Mouse (Mus musculus): Measurements from ENCODE around the gene Plk3. TPM values are rescaled to one million over a fixed set of nuclear protein-coding genes. Genes with fewer than 3 reads are reported as not detected.
A peak's percentile ranks its signal among the peaks of the same experiment; 100 is the strongest.

Gene Plk3
- polyA plus RNA-seq, 1 experiment from 2014 or later: 2.6 TPM

DNA sequence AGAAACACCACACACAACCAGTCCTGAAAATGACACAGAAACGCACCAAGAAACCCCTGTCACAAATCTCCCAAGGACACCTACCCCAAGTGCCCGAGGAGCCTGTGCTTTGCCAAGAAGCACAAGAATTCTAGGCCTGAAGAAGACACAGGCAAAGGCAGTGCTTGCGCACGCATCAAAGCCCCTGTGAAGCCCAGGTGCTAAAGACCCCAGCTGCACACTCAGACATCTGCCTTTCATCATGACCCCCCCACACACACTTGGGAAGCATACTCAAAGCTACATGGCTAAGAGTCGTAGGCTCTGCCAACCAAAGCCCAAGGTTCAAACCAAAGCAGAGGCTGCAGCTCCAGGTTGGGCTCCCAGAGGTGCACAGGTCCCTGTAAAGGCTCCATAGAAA is 18.2 kb downstream of the Plk3 start:
- ATAC-seq (ENCODE audit: insufficient number of reproducible peaks, low FRiP score): no peak
- Histone ChIP-seq H3K27ac (ENCODE audit: poor library complexity, severe bottlenecking) (no peak overlapping the region), H3K9ac (no peak overlapping the region), H3K4me1 (replicated peaks) (0 out of 2 replicates have a peak, but pooled peaks cover 3% of the 10 kb centered on the region), H3K4me3 (no peak overlapping the region), H3K4me2 (no peak overlapping the region), H3K36me3 (peaks cover 8% of the 10 kb centered on the region; the same call in 1 of the 2 replicates), H3K9me3 (replicated peaks) (no peaks in the 10 kb centered on the region), H3K27me3 (replicated peaks) (no peaks in the 10 kb centered on the region)
- WGBS: 79% methylated on average over 5 of the region's 5 CpGs

GRCm38 (mm10) chr4:117113237-117113636 is 20.5 kb downstream of the Plk3 start:
- Histone ChIP-seq H3K4me2 (no peak overlapping the region), H3K9ac (no peak overlapping the region), H3K27ac (ENCODE audit: poor library complexity, severe bottlenecking) (no peak overlapping the region), H3K27me3 (replicated peaks) (no peaks in the 10 kb centered on the region), H3K9me3 (replicated peaks) (no peaks in the 10 kb centered on the region), H3K4me1 (replicated peaks) (no peaks in the 10 kb centered on the region), H3K4me3 (no peak overlapping the region), H3K36me3 (peaks cover 8% of the 10 kb centered on the region; the same call in 1 of the 2 replicates)
- 85% methylated on average over 1 of the region's 1 CpGs for WGBS
- ATAC-seq (ENCODE audit: insufficient number of reproducible peaks, low FRiP score): no peak

DNA sequence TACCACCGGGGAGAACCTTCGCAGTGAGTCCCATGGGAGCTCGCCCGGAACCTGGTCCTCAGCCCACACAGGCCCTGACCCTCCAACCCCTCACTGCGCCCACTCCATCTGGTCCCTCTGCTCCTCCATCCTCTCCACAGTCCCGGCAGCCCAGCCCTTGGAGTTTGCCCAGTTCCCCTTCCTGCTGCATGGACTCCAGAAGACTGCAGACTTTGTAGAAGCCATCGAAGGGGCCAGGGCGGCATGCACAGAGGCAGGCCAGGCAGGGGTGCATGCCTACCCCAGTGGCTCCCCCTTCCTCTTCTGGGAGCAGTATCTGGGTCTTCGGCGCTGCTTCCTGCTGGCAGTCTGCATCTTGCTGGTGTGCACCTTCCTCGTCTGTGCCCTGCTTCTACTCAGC is 22.8 kb downstream of the Plk3 start:
- Histone ChIP-seq H3K4me1 (replicated peaks) (no peaks in the 10 kb centered on the region), H3K27ac (ENCODE audit: poor library complexity, severe bottlenecking) (no peak overlapping the region), H3K9me3 (replicated peaks) (no peaks in the 10 kb centered on the region), H3K4me3 (no peak overlapping the region), H3K27me3 (replicated peaks) (no peaks in the 10 kb centered on the region), H3K36me3 (peaks cover 8% of the 10 kb centered on the region; the same call in 1 of the 2 replicates), H3K4me2 (no peak overlapping the region), H3K9ac (no peak overlapping the region)
- no peak for ATAC-seq (ENCODE audit: insufficient number of reproducible peaks, low FRiP score)
- 85% methylated on average over 11 of the region's 11 CpGs for WGBS

DNA sequence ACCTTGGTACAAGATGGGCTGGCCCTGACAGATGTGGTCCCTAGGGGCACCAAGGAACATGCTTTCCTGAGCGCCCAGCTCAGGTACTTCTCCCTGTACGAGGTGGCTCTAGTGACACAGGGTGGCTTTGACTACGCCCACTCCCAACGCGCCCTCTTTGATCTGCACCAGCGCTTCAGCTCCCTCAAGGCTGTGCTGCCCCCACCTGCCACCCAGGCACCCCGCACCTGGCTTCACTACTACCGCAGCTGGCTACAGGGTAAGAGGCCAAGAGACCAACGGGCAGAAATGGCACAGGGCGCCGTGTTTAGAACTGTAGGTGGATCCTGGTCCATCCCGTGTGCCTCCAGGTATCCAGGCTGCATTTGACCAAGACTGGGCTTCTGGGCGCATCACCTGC is 23.5 kb downstream of the Plk3 start:
- Histone ChIP-seq H3K27ac (ENCODE audit: poor library complexity, severe bottlenecking) (no peak overlapping the region), H3K4me2 (no peak overlapping the region), H3K9ac (no peak overlapping the region), H3K4me1 (replicated peaks) (no peaks in the 10 kb centered on the region), H3K9me3 (replicated peaks) (no peaks in the 10 kb centered on the region), H3K36me3 (peaks cover 8% of the 10 kb centered on the region; the same call in 1 of the 2 replicates), H3K27me3 (replicated peaks) (no peaks in the 10 kb centered on the region), H3K4me3 (no peak overlapping the region)
- 88% methylated on average over 13 of the region's 13 CpGs for WGBS
- ATAC-seq (ENCODE audit: insufficient number of reproducible peaks, low FRiP score): no peak

- Histone ChIP-seq H3K4me3 (no peak overlapping the region), H3K4me1 (replicated peaks) (no peaks in the 10 kb centered on the region), H3K36me3 (peaks cover 8% of the 10 kb centered on the region; the same call in 1 of the 2 replicates), H3K27ac (ENCODE audit: poor library complexity, severe bottlenecking) (no peak overlapping the region), H3K9me3 (replicated peaks) (no peaks in the 10 kb centered on the region), H3K27me3 (replicated peaks) (0 out of 2 replicates have a peak, but pooled peaks cover 3% of the 10 kb centered on the region), H3K9ac (no peak overlapping the region), H3K4me2 (no peak overlapping the region)
- ATAC-seq (ENCODE audit: insufficient number of reproducible peaks, low FRiP score): no peak
- WGBS: 87% methylated on average over 25 of the region's 25 CpGs
Measured at GRCm38 (mm10) chr4:117109330-117109729, 24.4 kb downstream of the Plk3 start.

DNA sequence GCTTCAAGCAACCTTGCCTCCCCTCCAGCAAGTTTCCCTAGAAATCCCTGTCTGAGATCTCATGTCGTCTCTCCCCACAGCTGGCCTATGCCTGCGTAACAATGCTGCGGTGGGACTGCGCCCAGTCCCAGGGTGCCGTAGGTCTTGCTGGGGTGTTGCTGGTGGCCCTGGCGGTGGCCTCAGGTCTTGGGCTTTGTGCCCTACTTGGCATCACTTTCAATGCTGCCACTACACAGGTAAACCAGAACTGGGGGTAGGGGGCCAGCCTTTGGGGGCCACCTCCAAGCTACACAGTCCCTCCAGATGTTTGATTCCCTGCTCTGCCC is 25.3 kb downstream of the Plk3 start:
- Histone ChIP-seq H3K9ac (no peak overlapping the region), H3K4me1 (replicated peaks) (no peaks in the 10 kb centered on the region), H3K9me3 (replicated peaks) (no peaks in the 10 kb centered on the region), H3K36me3 (peaks cover 8% of the 10 kb centered on the region; the same call in 1 of the 2 replicates), H3K4me3 (no peak overlapping the region), H3K4me2 (no peak overlapping the region), H3K27ac (ENCODE audit: poor library complexity, severe bottlenecking) (no peak overlapping the region), H3K27me3 (replicated peaks) (0 out of 2 replicates have a peak, but pooled peaks cover 3% of the 10 kb centered on the region)
- ATAC-seq (ENCODE audit: insufficient number of reproducible peaks, low FRiP score): no peak
- WGBS: 89% methylated on average over 6 of the region's 6 CpGs

GRCm38 (mm10) chr4:117107813-117108523 is 25.8 kb downstream of the Plk3 start:
- 87% methylated on average over 18 of the region's 18 CpGs for WGBS
- no peak overlapping the region for H3K4me3 ChIP-seq
- H3K27ac ChIP-seq (ENCODE audit: poor library complexity, severe bottlenecking): no peak overlapping the region
- H3K36me3 ChIP-seq: peaks cover 8% of the 10 kb centered on the region; the same call in 1 of the 2 replicates
- ATAC-seq (ENCODE audit: insufficient number of reproducible peaks, low FRiP score): no peak
- no peaks in the 10 kb centered on the region for H3K9me3 ChIP-seq (replicated peaks)
- no peak overlapping the region for H3K4me2 ChIP-seq
- no peak overlapping the region for H3K9ac ChIP-seq
- H3K4me1 ChIP-seq (replicated peaks): no peaks in the 10 kb centered on the region
- H3K27me3 ChIP-seq (replicated peaks): 0 out of 2 replicates have a peak, but pooled peaks cover 3% of the 10 kb centered on the region

- 0 out of 2 replicates have a peak, but pooled peaks cover 3% of the 10 kb centered on the region for H3K27me3 ChIP-seq (replicated peaks)
- H3K27ac ChIP-seq (ENCODE audit: poor library complexity, severe bottlenecking): no peak overlapping the region
- H3K36me3 ChIP-seq: no peaks in the 10 kb centered on the region
- no peaks in the 10 kb centered on the region for H3K9me3 ChIP-seq (replicated peaks)
- no peak overlapping the region for H3K9ac ChIP-seq
- 49% methylated on average over 9 of the region's 10 CpGs for WGBS
- no peak for ATAC-seq (ENCODE audit: insufficient number of reproducible peaks, low FRiP score)
- H3K4me3 ChIP-seq: no peak overlapping the region
- H3K4me1 ChIP-seq (replicated peaks): no peaks in the 10 kb centered on the region
- H3K4me2 ChIP-seq: no peak overlapping the region
Measured at GRCm38 (mm10) chr4:117105127-117105526, 28.6 kb downstream of the Plk3 start.

GRCm38 (mm10) chr4:117104672-117105071 is 29.1 kb downstream of the Plk3 start:
- Histone ChIP-seq H3K9ac (no peak overlapping the region), H3K4me3 (no peak overlapping the region), H3K4me2 (no peak overlapping the region), H3K36me3 (no peaks in the 10 kb centered on the region), H3K4me1 (replicated peaks) (no peaks in the 10 kb centered on the region), H3K27me3 (replicated peaks) (0 out of 2 replicates have a peak, but pooled peaks cover 3% of the 10 kb centered on the region), H3K9me3 (replicated peaks) (no peaks in the 10 kb centered on the region), H3K27ac (ENCODE audit: poor library complexity, severe bottlenecking) (no peak overlapping the region)
- 66% methylated on average over 10 of the region's 10 CpGs for WGBS
- no peak for ATAC-seq (ENCODE audit: insufficient number of reproducible peaks, low FRiP score)

DNA sequence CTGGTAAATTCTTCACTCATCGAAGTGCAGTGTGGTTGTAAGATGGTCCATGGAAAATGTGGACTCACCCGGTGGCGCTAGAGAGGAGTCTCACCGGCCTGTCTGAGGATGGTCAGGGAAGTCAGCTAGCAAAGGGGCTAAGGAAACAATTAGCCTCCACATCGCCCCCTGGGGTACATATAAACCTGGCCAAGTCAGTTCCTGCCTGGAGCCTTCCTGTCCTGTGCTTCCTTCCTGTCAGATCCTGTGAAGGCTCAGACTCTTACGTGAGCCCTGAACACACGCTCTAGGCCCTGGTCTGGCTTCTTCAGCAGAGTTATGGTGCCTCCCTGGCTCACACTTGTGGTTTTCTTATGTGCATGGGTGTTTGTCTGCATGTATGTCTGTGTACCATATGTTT is 32.5 kb downstream of the Plk3 start:
- ATAC-seq (ENCODE audit: insufficient number of reproducible peaks, low FRiP score): no peak
- Histone ChIP-seq H3K4me3 (no peak overlapping the region), H3K36me3 (no peaks in the 10 kb centered on the region), H3K27me3 (replicated peaks) (0 out of 2 replicates have a peak, but pooled peaks cover 3% of the 10 kb centered on the region), H3K9me3 (replicated peaks) (no peaks in the 10 kb centered on the region), H3K4me2 (no peak overlapping the region), H3K4me1 (replicated peaks) (peaks cover 14% of the 10 kb centered on the region), H3K9ac (no peak overlapping the region), H3K27ac (ENCODE audit: poor library complexity, severe bottlenecking) (no peak overlapping the region)
- WGBS: 41% methylated on average over 7 of the region's 7 CpGs

- ATAC-seq (ENCODE audit: insufficient number of reproducible peaks, low FRiP score): no peak
- Histone ChIP-seq H3K9me3 (replicated peaks) (no peaks in the 10 kb centered on the region), H3K36me3 (no peaks in the 10 kb centered on the region), H3K27me3 (replicated peaks) (0 out of 2 replicates have a peak, but pooled peaks cover 3% of the 10 kb centered on the region), H3K4me1 (replicated peaks) (peaks cover 21% of the 10 kb centered on the region), H3K4me3 (no peak overlapping the region), H3K27ac (ENCODE audit: poor library complexity, severe bottlenecking) (no peak overlapping the region), H3K4me2 (no peak overlapping the region), H3K9ac (no peak overlapping the region)
- WGBS: 73% methylated on average over 4 of the region's 4 CpGs
Measured at GRCm38 (mm10) chr4:117100036-117100435, 33.7 kb downstream of the Plk3 start.

DNA sequence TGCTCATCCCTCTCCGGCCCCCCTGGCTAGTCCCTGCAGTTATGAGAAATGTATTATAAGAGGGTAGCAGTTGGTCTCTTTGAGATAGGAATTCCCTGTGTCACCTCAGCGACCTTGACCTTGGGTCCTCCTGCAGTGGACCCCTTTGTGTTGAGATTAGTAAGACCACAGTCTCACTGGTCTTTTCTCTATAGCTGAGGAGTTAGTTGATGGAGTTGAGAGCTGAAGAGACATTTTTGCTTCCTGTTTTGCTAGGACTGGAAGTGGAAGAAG is 35.1 kb downstream of the Plk3 start:
- Histone ChIP-seq H3K36me3 (no peaks in the 10 kb centered on the region), H3K4me1 (replicated peaks) (peaks cover 21% of the 10 kb centered on the region), H3K4me2 (0 out of 2 replicates have a peak overlapping the region, but pooled peaks have one; percentile 95), H3K9ac (no peak overlapping the region), H3K27me3 (replicated peaks) (no peaks in the 10 kb centered on the region), H3K27ac (ENCODE audit: poor library complexity, severe bottlenecking) (no peak overlapping the region), H3K4me3 (no peak overlapping the region), H3K9me3 (replicated peaks) (no peaks in the 10 kb centered on the region)
- 72% methylated on average over 2 of the region's 2 CpGs for WGBS
- ATAC-seq (ENCODE audit: insufficient number of reproducible peaks, low FRiP score): no peak
